Mouse (Mus musculus) liver, embryonic 14.5 days (tissue): ENCODE measurements around the gene Palm. TPM values are rescaled to one million over a fixed set of nuclear protein-coding genes. Genes with fewer than 3 reads are reported as not detected.

Source experiments
- ATAC-seq: fragments of 200-750 bp; cut with Nextera tagmentation; 2 replicates; pipeline ENCODE4 v1.8.0; 2017; ENCODE audit warnings: moderate number of reproducible peaks, mild to moderate bottlenecking, moderate library complexity; ENCODE audit not compliant: insufficient read depth
- DNase-seq, 3 experiments: peaks; one replicate each; pipeline ENCODE4 v3.0.0-alpha.2; 2012 to 2013; ENCODE audit warnings: low read depth in 3 of 3, low spot score in 3 of 3
- H3K27ac ChIP-seq: fragments of 300-500 bp; sonication (generic); 2 replicates; pipeline ENCODE4 v1.5.1; 2014; ENCODE audit warnings: moderate library complexity, mild to moderate bottlenecking, control low read depth, inconsistent platforms
- H3K27me3 ChIP-seq: fragments of 300-500 bp; sonication (generic); 2 replicates; pipeline ENCODE4 v1.6.1; 2014; ENCODE audit warnings: mild to moderate bottlenecking, low read length, moderate library complexity; ENCODE audit not compliant: control insufficient read depth, insufficient read depth
- H3K36me3 ChIP-seq: fragments of 300-500 bp; sonication (generic); replicated peaks from 2 replicates; pipeline ENCODE4 v1.6.1; 2014; ENCODE audit warnings: low read depth; ENCODE audit not compliant: control insufficient read depth, insufficient read depth
- H3K4me1 ChIP-seq, 2 experiments: fragments of 200-500 bp in 1 of 2; fragments of 300-500 bp in 1 of 2; sonication (generic) in 1 of 2; replicated peaks; 2 replicates each; pipeline ENCODE4 v1.6.1; 2012 to 2014; ENCODE audit warnings: antibody characterized with exemption in 1 of 2, inconsistent platforms in 1 of 2, low read length in 1 of 2; ENCODE audit not compliant: control insufficient read depth in 2 of 2, insufficient read depth in 2 of 2
- H3K4me2 ChIP-seq: fragments of 300-500 bp; sonication (generic); 2 replicates; pipeline ENCODE4 v1.6.1; 2014; ENCODE audit warnings: low read depth, mild to moderate bottlenecking, control low read depth, moderate library complexity
- H3K4me3 ChIP-seq, 2 experiments: fragments of 200-500 bp in 1 of 2; fragments of 300-500 bp in 1 of 2; sonication (generic) in 1 of 2; 2 replicates each; pipeline ENCODE4 v1.5.1; 2012 to 2014; ENCODE audit warnings: low read depth in 2 of 2, low read length in 2 of 2, mild to moderate bottlenecking in 2 of 2, control low read depth in 1 of 2, inconsistent platforms in 1 of 2, moderate library complexity in 1 of 2; ENCODE audit not compliant: insufficient read depth in 1 of 2
- H3K9ac ChIP-seq: fragments of 300-500 bp; sonication (generic); replicated peaks from 2 replicates; pipeline ENCODE4 v1.6.1; 2014; ENCODE audit warnings: mild to moderate bottlenecking, control low read depth, moderate library complexity
- H3K9me3 ChIP-seq: fragments of 300-500 bp; sonication (generic); 2 replicates; pipeline ENCODE4 v1.6.1; 2016; ENCODE audit warnings: low read length, mixed read lengths; ENCODE audit not compliant: control insufficient read depth
- CTCF ChIP-seq: IDR thresholded peaks from 2 replicates; pipeline ENCODE4 v1.5.1; 2016; ENCODE audit warnings: antibody characterized with exemption, low read depth, control low read depth
- EP300 ChIP-seq: IDR thresholded peaks from 2 replicates; pipeline ENCODE4 v1.6.1; 2016; ENCODE audit warnings: antibody characterized with exemption, low read depth
- WGBS: fragments of 180-500 bp; shearing (Covaris S2); extraction: QIAGEN DNeasy Blood & Tissue Kit; methylation state at CpG from one replicate; pipeline ENCODE4 v1.1.7; 2014; ENCODE audit not compliant: insufficient replicate concordance; 5-methylcytosine and 5-hydroxymethylcytosine counted together
- polyA plus RNA-seq, 2 experiments: library from polyadenylated mRNA; depleted of rRNA in 1 of 2; stranded (reverse) in 1 of 2; unstranded in 1 of 2; fragments of >200 nt; fragmentation: Nextera tagmentation in 1 of 2; extraction: Ambion mirVana in 1 of 2; gene quantifications; 2 replicates each; pipeline versions ENCODE4 v1.2.1 to v1.2.3; 2012 to 2014

Palm gene
- polyA plus RNA-seq, 2 experiments, result 3.5 to 4.1 TPM

- no peak overlapping the region for H3K9ac ChIP-seq
- ATAC-seq (no peak), DNase-seq (peak in 2 of 3 experiments; percentile 38 to 43)
- no peaks in the 10 kb centered on the region; a peak in 1 of 4 replicates for H3K4me1 ChIP-seq
- WGBS, result 27% methylated on average over 9 of the region's 9 CpGs
- H3K36me3 ChIP-seq, result no peaks in the 10 kb centered on the region
- TF ChIP-seq CTCF (peak; percentile 96), EP300 (no peak)
- H3K4me2 ChIP-seq, result no peak overlapping the region
- H3K9me3 ChIP-seq, result no peaks in the 10 kb centered on the region; the same call in 1 of the 2 replicates
- no peaks in the 10 kb centered on the region for H3K27me3 ChIP-seq
- no peak overlapping the region for H3K27ac ChIP-seq
- H3K4me3 ChIP-seq, result no peak overlapping the region
Measured at GRCm38 (mm10) chr10:79834769-79835398, 41.5 kb downstream of the Palm start.

GRCm38 (mm10) chr10:79836918-79837317, 43.5 kb downstream of the Palm start:
- peaks cover 0 to 2% of the 10 kb centered on the region in 2 experiments; a peak in 1 of 4 replicates for H3K4me1 ChIP-seq
- WGBS, result 76% methylated on average over 3 of the region's 3 CpGs
- H3K9ac ChIP-seq, result no peak overlapping the region
- no peak for DNase-seq
- H3K36me3 ChIP-seq, result no peaks in the 10 kb centered on the region
- no peaks in the 10 kb centered on the region for H3K27me3 ChIP-seq
- TF ChIP-seq CTCF (peak; percentile 37), EP300 (no peak)
- H3K9me3 ChIP-seq, result no peaks in the 10 kb centered on the region; the same call in 1 of the 2 replicates
- no peak overlapping the region for H3K27ac ChIP-seq
- H3K4me3 ChIP-seq, result no peak overlapping the region
- H3K4me2 ChIP-seq, result no peak overlapping the region
- no peak for ATAC-seq

GRCm38 (mm10) chr10:79838151-79838550, 44.8 kb downstream of the Palm start:
- Histone ChIP-seq H3K9ac (no peak overlapping the region), H3K36me3 (no peaks in the 10 kb centered on the region), H3K9me3 (no peaks in the 10 kb centered on the region; the same call in 1 of the 2 replicates), H3K27ac (no peak overlapping the region), H3K4me3 (no peak overlapping the region), H3K4me1 (peaks cover 0 to 2% of the 10 kb centered on the region in 2 experiments; a peak in 1 of 4 replicates), H3K4me2 (no peak overlapping the region), H3K27me3 (no peaks in the 10 kb centered on the region)
- TF ChIP-seq CTCF (no peak), EP300 (no peak)
- 28% methylated on average over 2 of the region's 2 CpGs for WGBS
- DNase-seq, result no peak
- no peak for ATAC-seq

DNA sequence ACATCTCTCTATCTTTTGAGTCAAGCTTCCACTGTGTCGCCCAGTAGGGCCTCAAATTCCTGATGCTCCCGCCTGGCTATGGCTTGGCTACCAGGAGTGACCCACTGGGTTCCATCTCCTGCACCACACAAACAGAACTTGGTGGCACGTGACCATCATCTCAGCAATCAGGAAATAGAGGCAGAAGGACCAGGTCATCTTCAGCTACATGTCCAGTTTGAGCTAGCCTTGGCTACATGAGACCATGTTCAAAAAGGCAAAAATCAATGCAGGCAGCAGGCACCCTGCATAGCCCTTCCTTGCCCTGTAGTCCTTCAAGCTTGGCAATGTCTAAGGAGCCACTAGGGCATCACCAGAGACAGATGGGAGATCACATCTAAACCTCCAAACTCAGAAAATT, 46.7 kb downstream of the Palm start:
- Histone ChIP-seq H3K36me3 (no peaks in the 10 kb centered on the region), H3K27me3 (no peaks in the 10 kb centered on the region), H3K4me3 (no peak overlapping the region), H3K9ac (no peak overlapping the region), H3K4me2 (no peak overlapping the region), H3K4me1 (peaks cover 0 to 2% of the 10 kb centered on the region in 2 experiments; a peak in 1 of 4 replicates), H3K9me3 (no peaks in the 10 kb centered on the region; the same call in 1 of the 2 replicates), H3K27ac (no peak overlapping the region)
- DNase-seq (no peak), ATAC-seq (no peak)
- 69% methylated on average over 3 of the region's 3 CpGs for WGBS
- TF ChIP-seq EP300 (no peak), CTCF (no peak)

GRCm38 (mm10) chr10:79840644-79841551, 47.5 kb downstream of the Palm start:
- under 1% methylated on average over 24 of the region's 24 CpGs for WGBS
- no peaks in the 10 kb centered on the region; the same call in 1 of the 2 replicates for H3K9me3 ChIP-seq
- H3K4me2 ChIP-seq, result peak overlapping the region; percentile 53
- ATAC-seq, result peak; percentile 70
- H3K4me1 ChIP-seq, result peaks cover 0 to 2% of the 10 kb centered on the region in 2 experiments; a peak in 1 of 4 replicates
- no peak for DNase-seq
- peak overlapping the region; percentile 4; the same call in 1 of the 2 replicates for H3K9ac ChIP-seq
- H3K36me3 ChIP-seq, result no peaks in the 10 kb centered on the region
- H3K4me3 ChIP-seq, result peak overlapping the region; percentile 24 to 43
- H3K27ac ChIP-seq, result no peak overlapping the region
- TF ChIP-seq EP300 (no peak), CTCF (peak; percentile 25; the same call in 1 of the 2 replicates)
- no peaks in the 10 kb centered on the region for H3K27me3 ChIP-seq
